Comparison of ENCODE assay signal across 24 mouse cellular contexts in the genomic region with DNA sequence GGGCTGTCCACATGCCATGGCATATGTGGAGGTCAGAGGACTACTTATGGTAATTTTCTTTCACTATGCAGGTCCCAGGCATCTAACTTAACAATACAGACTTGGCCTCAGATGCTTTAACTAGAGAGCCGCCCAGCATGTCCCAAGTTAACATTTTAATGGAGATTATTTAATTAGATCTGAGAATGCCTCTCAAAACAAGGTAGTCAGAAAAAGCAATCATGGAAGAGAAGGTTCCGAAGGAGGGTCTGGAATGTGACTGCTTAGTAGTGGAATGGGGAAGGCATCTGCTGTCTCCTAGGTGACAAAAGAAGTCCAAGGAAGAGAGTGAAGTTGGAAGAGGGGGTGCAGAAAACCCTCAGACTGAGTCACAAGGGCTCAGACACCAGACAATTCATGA. TPM values are rescaled to one million over a fixed set of nuclear protein-coding genes. Genes with fewer than 3 reads are reported as not detected.
"Had no signal": no experiment of that assay in that cellular context is flagged by ENCODE, and none has a peak within 500 bp of the region (broad histone marks: within the 10 kb centered on the region; RNA-seq: fewer than 3 reads in every experiment).

No protein-coding gene starts in this region.

- H3K9me3 ChIP-seq: heart, embryonic 12.5 days; hindbrain, embryonic 10.5 days; hindbrain, embryonic 12.5 days; hindbrain, embryonic 15.5 days; limb, embryonic 13.5 days; limb, embryonic 15.5 days; liver, embryonic 12.5 days had no signal

- ATAC-seq: hindbrain, postnatal 0 days; intestine, postnatal 0 days; liver, embryonic 12.5 days had no signal

- H3K4me2 ChIP-seq: heart, embryonic 12.5 days; hindbrain, embryonic 12.5 days; hindbrain, embryonic 15.5 days; limb, embryonic 13.5 days; limb, embryonic 15.5 days; liver, embryonic 12.5 days had no signal

- H3K9ac ChIP-seq: heart, embryonic 12.5 days; hindbrain, embryonic 12.5 days; hindbrain, embryonic 15.5 days; limb, embryonic 13.5 days; limb, embryonic 15.5 days; liver, embryonic 12.5 days; liver, embryonic 14.5 days had no signal

- H3K27me3 ChIP-seq: hindbrain, embryonic 15.5 days had no signal

- DNase-seq: gastrocnemius, adult 2 months; gastrocnemius, postnatal 10 days; gastrocnemius, postnatal 25 days; heart, adult 2 months; heart, postnatal 10 days; heart, postnatal 4 days; kidney, adult 18-20 months; kidney, adult 8-10 months; kidney, postnatal 10 days; kidney, postnatal 25 days; layer of hippocampus, adult 9-11 months; layer of hippocampus, postnatal 36 days; left cerebral cortex, postnatal 4 days had no signal

- H3K4me1 ChIP-seq: heart, embryonic 12.5 days; hindbrain, embryonic 12.5 days; limb, embryonic 13.5 days; limb, embryonic 15.5 days; liver, embryonic 12.5 days had no signal

- H3K4me3 ChIP-seq: gastrocnemius, adult 2 months; heart, adult 2 months; heart, embryonic 12.5 days; hindbrain, embryonic 10.5 days; hindbrain, embryonic 12.5 days; hindbrain, embryonic 15.5 days; limb, embryonic 13.5 days; limb, embryonic 15.5 days; liver, embryonic 12.5 days had no signal

- H3K36me3 ChIP-seq: heart, embryonic 12.5 days; hindbrain, embryonic 10.5 days; hindbrain, embryonic 12.5 days; hindbrain, embryonic 15.5 days; limb, embryonic 13.5 days; limb, embryonic 15.5 days; liver, embryonic 12.5 days had no signal

- H3K27ac ChIP-seq: gastrocnemius, adult 2 months; heart, adult 2 months; hindbrain, embryonic 10.5 days; hindbrain, embryonic 12.5 days; hindbrain, embryonic 15.5 days; hindbrain, postnatal 0 days; limb, embryonic 13.5 days; limb, embryonic 15.5 days; liver, embryonic 12.5 days; liver, embryonic 14.5 days had no signal

RNA-seq across cellular contexts. Expression of a gene that starts 7.4 kb away (rescaled TPM):
- polyA plus RNA-seq: liver, adult 2 months had no signal
